Mouse (Mus musculus): ENCODE measurements around the gene Ppp1r35.

- TF ChIP-seq CTCF (IDR thresholded peaks at IDR 0.05; ENCODE audit: insufficient read depth, low read depth, low read length) (no peak), POLR2A (IDR thresholded peaks at IDR 0.05; ENCODE audit: insufficient read depth, low read depth, low read length) (no peak)
Observed at GRCm38 (mm10) chr5:137825030-137825429, 46.4 kb downstream of the Ppp1r35 start.
